Mouse (Mus musculus) G1E (cell line): ENCODE results near the gene Nfic.

Experiments
- CTCF ChIP-seq: IDR thresholded peaks from 2 replicates; pipeline ENCODE4 v1.5.1; 2012; ENCODE audit warnings: low read depth, low read length, inconsistent platforms, mixed read lengths
- GATA1 ChIP-seq: IDR thresholded peaks from 2 replicates; pipeline ENCODE4 v1.6.1; 2012; ENCODE audit warnings: borderline replicate concordance, low read length, inconsistent platforms, mixed read lengths
- GATA2 ChIP-seq: IDR thresholded peaks from 2 replicates; pipeline ENCODE4 v1.6.1; 2012; ENCODE audit warnings: low read depth, low read length, inconsistent platforms, borderline replicate concordance
- POLR2AphosphoS5 ChIP-seq: IDR thresholded peaks from 2 replicates; pipeline ENCODE4 v1.6.1; 2012; ENCODE audit warnings: low read depth, low read length, inconsistent platforms; ENCODE audit not compliant: insufficient replicate concordance
- TAL1 ChIP-seq: conservative IDR thresholded peaks from 2 replicates; pipeline ENCODE4 v1.6.1; 2012; ENCODE audit warnings: low read depth, low read length, inconsistent platforms, mixed read lengths

- TF ChIP-seq CTCF (no peak), GATA1 (no peak), TAL1 (no peak), POLR2AphosphoS5 (no peak), GATA2 (no peak)
Measured at GRCm38 (mm10) chr10:81434361-81435263, 20.8 kb downstream of the Nfic start.
